Mouse (Mus musculus) E14TG2a.4 (cell line): Measurements from ENCODE around the gene Ushbp1.

Experiments
- CTCF ChIP-seq: conservative IDR thresholded peaks from 2 replicates; pipeline ENCODE4 v1.5.1; 2014; ENCODE audit warnings: low read length
- NANOG ChIP-seq: IDR thresholded peaks from 2 replicates; pipeline ENCODE4 v1.6.1; 2014; ENCODE audit warnings: borderline replicate concordance, low read length, mixed read lengths
- POU5F1 ChIP-seq: IDR thresholded peaks from 2 replicates; pipeline ENCODE4 v1.6.1; 2014; ENCODE audit warnings: low read length, borderline replicate concordance

- peak; percentile 27; the same call in 1 of the 2 replicates for TF ChIP-seq CTCF
- no peak for TF ChIP-seq POU5F1
- TF ChIP-seq NANOG = no peak
Measured at GRCm38 (mm10) chr8:71358026-71358425, 37.6 kb downstream of the Ushbp1 start.
